Mouse (Mus musculus) cerebellum, postnatal 4 days (tissue): ENCODE measurements around the gene Muc2.
A peak's percentile ranks its signal among the peaks of the same experiment; 100 is the strongest.
"Not testable (repeated sequence)": the region's sequence is repeated elsewhere in the genome, so short reads cannot be mapped to it uniquely, and the experiment has no call there.

Experiments used
- DNase-seq, 2 experiments: peaks; one replicate each; pipeline ENCODE4 v3.0.0; 2022; ENCODE audit warnings: low spot score in 2 of 2, mixed read lengths in 1 of 2

Gene Muc2

DNA sequence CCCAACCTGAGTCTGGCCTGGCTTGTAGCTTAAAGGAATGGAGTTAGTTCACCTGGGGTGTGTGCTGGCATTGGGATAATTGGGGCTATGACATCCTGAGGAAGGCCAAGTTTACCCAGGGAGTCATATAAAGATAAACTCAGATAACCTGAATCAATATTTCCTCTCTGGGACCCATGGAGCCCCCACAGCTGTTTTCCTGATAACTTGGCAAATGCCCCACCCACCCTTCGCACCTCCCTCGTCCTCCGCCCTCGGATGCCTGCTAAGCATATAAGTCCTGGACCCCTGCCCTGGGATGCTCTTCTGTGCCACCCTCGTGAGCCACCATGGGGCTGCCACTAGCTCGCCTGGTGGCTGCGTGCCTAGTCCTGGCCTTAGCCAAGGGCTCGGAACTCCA, at the start of gene Muc2:
Gene Muc2, plus strand, starts transcription at position 301 of the 400 bp plus-strand sequence.
- DNase-seq = no peak

DNA sequence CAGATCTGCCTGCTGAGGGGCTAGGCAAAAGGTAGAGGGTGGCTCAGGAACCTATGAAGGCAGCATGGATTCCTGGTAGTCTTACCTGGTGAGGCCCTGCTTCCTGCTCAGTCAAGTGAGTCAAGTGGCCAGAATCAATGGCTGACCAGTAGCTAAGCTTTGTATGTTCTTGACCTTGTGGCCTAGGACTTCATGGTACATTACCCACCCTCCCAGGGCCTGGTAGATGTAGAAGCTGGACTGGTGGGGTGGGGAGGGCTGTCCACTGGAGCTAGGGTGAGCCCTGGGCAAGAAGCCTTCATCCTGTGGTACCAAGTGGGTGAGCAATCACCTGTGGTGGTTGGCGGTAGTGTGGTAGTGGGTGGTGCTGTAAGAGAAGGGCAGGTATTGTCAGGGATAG, 47.8 kb upstream of the Muc2 start:
- no peak for DNase-seq

DNA sequence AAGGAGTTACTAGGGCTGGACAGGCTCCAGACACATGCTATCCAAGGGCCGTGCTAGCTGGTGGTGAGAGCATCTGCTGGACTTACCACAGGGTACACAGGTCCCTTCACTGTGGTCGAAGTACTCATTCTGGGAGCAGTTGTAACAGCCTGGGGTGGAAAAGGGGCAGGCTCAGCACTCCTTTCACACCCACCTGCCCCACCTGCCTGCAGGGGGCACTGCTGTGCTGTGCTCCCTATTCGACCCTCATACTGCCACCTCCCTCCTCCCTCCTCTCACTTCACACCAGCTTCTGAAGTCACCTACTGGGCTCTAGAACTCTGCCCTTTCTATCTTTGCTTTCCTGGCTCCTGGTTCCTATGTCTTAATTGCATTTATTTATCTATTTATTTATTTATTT, 47.0 kb upstream of the Muc2 start:
- peak in 1 of 2 experiments; percentile 25 for DNase-seq

DNA sequence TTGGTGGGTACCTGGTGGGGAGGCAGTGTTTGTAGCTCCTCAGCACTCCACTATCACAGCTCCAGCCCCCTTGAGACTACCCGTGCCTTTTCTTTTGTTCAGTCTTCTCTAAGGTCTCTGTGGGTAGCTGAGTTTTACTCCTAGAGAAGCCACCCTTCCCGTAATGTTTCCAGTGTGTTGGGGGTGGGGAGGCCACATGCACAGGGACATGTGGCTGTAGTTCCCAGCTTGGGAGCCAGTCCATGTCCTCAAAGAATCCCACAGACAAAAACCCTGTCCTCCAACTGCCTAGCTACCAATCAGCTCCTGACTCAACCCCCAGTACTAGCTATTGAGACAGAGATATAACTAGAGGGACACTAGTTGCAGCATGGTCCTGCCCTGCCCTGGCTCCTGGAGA, 43.1 kb upstream of the Muc2 start:
- DNase-seq = no peak

DNA sequence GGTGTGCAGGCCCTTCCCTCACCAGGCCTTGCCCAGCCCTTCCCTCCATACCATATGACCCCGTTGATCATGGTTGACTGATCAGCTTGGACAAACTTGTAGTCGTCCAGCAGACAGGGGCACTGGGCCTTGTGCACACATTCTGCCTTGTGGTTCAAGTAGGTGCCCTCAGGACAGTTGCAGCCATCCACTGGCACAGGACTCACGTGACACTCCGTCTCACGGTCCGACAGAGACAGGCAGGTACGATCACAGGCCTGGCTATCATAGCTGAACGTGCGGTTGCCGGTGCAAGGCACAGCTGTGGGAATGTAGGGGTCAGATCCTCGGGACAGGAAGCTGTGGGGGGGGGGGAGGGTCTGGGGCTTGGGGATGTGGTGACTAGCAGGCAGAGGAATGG, 42.3 kb upstream of the Muc2 start:
- DNase-seq = no peak

DNA sequence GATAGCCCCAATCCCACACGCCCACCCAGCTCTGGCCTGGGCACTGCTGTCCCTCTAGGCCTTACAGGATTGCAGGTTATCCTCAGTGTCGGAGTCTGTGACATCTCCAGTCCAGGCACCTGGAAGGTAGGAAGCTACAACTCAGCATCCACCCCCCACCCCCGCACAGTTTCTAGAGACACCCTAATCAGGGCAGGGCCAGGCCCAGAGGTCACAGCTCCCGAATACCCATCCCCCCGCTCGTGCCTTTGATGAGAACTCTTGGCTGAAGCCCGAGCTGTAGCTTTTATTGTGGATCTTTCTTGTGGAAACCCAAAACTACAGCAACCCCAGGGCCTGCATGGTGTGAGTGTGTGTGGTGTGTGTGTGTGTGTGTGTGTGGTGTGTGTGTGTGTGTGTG, 37.9 kb upstream of the Muc2 start:
- no peak for DNase-seq

DNA sequence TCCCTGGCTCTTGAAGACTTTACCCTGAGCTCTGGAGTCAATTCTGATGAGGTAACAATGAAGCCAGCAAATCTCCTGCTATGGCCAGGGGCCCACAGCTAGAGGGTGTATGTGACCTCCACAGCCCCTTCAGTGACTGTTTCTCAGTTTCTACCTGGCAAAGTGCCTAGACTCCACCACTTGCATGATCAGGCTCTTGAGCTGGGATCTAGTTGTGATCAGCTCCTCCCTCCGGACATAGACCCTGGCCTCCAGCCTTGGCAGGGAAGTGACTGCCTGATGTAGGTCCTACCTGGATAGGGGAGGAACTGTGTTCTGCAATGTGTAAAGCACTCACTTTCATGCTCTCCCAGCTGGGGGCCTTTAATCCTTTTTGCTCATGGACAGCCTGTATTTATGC, 29.8 kb upstream of the Muc2 start:
- no peak for DNase-seq

DNA sequence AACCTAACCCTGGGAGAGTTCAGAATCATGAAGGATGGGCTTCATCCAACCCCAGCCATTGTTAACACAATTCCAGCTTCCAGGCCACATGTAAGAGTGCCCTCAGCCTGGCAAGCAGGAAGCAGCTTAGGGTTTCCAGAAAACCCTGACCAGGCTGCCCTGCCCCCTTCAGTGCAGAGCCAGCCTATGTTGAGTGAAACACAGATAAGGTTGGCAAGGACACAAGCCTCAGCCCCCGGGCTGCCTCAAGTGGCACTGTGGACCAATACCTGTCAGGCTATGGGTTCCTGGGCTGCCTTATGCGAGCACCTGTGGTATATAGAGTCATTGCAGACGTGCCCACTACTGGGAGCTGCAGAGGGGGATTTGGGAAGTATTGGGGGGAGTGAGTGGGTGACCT, 28.7 kb upstream of the Muc2 start:
- DNase-seq = no peak

DNA sequence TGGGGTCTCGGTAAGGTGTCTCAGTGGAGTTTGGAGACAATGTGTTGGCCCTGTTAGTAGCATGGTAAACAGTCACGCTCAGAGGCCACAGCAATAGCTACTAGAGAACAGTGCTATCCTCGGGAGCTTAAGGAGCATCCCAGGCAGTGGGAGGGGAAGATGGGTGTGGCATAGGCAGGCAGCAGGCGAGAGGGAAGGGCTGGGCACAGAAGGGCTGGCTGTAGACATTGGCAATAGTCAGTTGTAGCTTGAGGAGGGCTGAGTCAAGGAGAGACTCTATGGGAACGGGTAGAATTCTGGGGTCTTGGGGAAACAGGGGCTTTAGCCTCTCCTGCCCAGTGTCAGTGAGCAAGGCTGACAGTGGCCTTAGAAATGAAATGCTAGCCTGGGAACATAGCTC, 27.9 kb upstream of the Muc2 start:
- DNase-seq = no peak

DNA sequence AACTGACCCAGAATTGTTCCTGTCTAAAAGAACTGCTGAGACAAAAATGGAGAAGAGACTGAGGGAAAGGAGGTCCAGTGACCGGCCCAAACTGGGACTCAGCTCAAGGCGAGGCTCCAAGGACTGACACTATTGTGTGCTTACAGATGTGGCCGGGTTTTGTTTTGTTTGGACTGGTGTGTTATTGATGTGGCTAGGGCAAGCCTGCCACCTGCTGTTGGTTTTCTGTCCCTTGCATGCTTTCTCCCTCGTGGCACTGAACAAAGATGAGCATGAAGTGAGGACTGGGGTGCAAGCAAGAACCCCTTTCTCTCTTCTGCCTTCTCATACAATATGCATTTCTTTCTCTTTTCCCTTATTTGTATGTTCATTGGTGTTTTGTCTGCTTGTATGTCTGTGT, 23.9 kb upstream of the Muc2 start:
- no peak for DNase-seq

DNA sequence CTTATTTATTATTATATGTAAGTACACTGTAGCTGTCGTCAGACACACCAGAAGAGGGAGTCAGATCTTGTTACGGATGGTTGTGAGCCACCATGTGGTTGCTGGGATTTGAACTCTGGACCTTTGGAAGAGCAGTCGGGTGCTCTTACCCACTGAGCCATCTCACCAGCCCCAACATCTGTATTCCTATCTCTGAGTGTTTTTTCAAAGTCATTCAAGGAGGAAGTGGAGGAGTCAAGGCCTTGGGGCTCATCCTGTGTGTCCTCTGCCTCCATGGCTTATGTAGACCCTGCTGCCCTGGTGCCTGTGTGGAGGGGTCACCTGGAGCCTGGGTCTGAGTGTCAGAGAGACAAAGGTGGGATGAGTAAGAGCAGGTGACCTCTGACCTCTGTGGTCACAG, 21.0 kb upstream of the Muc2 start:
- DNase-seq = not testable (repeated sequence)

DNA sequence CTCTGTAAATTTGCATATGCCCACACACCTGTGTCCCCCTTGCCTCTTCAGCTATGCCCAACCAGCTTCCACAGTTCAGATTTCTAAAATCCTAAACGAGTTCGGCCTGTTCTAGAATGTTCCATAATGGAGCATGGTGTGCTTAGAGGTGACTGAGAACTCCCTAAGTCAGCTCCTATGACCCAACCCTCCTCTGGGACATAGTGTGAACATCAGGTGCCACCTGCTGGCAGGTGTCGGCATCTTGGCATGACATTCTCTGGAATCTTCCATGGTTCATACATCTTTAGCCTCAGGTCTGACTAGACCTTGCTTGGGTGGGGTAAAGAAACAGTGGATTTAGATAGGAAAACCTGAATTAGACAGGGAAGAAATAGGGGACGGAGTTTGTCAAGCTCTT, 19.1 kb upstream of the Muc2 start:
- no peak for DNase-seq

DNA sequence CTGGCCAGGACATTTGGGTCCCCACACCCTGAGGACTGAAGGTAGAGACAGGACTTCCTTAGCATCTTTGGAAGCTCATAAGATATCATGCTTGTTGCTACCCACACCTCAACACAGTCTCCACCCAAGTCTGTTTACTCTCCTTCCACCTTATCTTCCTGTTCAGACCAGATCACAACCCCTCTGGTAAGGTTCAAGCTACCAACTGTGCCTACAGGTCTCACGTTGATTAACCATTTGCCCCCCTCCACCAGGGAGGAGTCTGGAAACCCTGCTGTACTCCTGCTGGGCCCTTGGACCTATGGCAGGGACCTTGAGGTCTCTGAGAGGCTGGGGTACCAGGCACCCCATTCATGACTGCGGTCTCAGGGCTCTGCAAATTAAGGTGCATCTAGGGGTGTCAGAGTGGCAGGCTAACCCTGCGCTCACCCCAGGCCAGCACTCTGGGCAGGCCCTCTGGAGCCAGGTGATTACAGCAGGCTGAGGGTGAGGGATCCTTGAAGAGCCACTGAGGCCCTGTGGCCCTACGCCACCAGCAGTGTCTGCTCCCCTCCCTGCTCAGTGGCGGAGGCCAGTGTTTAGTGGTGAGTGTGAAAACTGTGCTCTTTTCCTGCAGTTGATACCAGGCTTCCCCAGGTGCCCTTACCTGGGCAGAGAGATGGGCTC, 18.4 kb upstream of the Muc2 start:
- no peak for DNase-seq

DNA sequence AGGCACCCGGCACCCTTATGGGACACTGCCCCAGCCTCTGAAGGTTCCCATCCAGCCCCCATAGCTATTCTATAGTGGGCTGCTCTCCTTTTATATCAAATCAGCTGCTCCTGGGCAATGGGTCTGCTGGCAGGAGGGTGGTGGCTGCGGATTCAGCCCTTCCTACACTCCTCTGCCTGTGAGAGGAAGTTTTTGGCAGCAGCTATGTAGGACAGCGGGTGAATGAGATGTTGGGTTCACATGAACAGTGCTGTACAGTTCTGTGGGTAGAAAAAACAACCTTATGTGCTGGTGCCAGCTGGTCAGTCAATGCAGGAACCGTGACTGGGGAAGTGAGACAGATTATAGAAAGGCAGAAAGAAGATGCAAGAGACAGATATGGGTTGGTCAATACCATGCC, 11.2 kb upstream of the Muc2 start:
- DNase-seq = no peak

DNA sequence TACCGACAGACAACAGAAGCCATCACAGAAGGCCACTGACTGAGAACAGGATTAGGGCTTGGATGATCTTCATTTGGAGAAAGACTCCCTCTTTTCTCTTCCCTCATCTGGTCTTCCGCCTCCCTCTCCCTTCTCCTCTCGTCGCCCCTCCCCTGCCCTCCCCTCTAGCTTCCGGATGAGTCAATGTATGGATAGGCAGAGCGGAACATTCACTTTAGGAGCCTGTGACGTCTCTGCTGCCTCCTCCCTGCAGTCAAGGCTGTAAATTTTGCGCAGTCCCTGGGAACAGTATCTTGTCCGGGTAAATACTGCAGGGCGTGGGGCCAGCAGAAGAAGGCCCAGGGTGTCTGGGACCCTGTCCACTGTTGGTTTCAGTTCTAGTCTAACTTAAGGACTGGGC, 2.8 kb upstream of the Muc2 start:
- no peak for DNase-seq

DNA sequence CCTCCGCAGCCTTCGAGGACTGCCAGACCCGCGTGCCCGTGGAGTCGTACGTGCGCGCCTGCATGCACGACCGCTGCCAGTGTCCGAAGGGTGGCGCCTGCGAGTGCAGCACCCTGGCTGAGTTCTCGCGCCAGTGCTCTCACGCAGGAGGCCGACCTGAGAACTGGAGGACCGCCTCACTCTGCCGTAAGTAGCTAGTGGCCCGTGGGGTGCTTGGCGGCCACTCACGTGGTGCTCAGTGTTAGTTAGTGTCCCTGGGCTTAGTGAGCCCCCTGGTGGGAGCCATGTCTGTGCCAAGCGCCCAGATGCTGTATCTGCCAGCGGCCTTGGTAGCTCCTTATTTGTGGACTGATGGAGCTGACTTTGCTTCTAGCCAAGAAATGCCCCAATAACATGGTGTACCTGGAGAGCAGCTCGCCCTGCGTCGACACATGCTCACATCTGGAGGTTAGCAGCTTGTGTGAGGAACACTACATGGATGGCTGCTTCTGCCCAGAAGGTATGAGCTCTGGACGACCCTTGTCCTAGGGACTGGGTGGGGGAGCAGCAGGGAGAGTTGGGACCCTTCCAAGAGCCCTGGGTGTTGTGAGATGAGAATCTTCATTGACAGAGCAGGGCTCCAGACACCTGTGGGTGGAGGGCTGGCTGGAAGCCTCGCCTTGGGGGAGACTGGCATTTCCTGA, 3.6 kb downstream of the Muc2 start:
- peak in 1 of 2 experiments; percentile 25 for DNase-seq

DNA sequence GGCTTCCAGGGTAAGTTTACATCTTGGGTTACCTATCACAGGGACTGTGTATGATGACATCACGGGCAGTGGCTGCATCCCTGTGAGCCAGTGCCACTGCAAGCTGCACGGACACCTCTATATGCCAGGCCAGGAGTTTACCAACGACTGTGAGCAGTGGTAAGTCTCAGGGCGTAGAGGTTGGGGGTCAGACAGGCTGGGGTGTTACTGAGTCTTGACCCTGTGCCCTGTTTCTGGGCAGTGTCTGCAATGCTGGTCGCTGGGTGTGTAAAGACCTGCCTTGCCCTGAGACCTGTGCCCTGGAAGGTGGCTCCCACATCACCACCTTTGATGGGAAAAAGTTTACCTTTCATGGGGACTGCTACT, 4.1 kb downstream of the Muc2 start:
- DNase-seq = no peak

DNA sequence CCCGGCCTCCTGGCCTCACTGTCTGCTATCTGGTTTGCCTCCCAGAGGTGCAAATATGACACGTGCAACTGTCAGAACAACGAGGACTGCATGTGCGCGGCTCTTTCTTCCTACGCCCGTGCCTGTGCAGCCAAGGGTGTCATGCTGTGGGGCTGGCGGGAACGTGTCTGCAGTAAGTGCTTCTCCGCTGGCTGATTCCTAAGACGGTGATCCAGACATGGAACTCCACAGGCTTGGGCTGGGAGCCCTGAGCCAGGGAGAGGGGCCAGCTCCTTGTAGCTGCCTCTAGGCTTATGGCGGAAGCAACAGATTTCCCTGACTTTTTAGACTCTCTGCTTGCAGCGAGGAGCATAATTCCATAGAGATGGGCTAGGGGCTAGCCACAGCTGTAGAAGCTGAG, 6.4 kb downstream of the Muc2 start:
- no peak for DNase-seq

DNA sequence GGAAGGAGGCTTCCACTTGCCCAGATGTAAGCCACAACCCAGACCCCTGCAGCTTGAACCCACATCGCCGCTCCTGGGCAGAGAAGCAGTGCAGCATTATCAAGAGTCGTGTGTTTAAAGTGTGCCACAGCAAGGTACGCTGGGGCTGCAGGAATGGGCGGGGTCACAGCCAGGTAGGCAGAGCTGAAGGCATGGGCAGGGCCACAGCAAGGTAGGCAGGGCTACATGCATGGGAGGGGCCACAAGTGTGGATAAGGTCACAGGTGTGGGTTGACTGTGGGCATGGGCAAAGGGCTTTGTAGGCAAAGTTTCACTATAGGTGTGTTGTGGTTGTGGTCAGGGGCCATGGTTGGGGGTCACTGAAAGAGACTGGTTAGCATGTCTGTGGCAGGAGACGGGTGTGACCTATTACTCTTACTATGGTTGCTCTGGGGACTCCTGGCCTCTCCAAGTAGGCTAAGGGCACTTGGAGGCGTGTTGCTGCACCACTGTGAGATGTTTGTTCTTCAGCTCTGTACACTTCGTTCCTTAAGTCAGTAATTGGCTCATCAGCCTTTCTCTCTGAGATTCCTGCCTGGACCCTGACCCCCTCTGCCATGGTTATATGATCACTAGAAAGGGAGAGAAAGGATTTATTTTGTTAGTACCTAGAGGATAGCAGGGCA, 9.5 kb downstream of the Muc2 start:
- no peak for DNase-seq

DNA sequence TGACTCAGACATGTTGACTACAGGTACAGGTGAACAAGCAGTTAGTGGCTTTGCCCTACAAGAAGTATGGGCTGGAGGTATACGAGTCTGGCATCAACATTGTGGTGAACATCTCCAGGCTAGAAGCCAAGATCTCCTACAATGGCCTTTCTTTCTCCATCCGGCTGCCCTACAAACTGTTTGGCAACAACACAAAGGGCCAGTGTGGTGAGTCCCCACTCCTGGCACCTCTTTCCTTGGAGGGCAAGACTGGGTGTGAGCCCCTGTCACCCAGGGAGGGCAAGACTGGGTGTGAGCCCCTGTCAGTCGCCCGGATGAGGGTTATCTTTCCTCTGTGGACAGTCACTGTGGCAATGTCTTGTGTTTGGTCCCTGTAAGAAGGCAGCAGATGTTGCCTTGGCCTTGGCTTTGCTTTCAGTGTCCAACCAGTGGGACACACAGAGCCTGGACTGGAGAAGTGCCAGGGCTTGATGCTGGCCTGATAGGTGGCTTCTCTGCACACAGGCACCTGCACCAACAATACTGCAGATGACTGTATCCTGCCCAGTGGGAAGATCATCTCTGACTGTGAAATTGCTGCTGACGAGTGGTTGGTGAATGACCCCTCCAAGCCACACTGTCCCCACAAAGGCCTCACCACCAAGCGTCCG, 57.4 kb downstream of the Muc2 start:
- DNase-seq = no peak

DNA sequence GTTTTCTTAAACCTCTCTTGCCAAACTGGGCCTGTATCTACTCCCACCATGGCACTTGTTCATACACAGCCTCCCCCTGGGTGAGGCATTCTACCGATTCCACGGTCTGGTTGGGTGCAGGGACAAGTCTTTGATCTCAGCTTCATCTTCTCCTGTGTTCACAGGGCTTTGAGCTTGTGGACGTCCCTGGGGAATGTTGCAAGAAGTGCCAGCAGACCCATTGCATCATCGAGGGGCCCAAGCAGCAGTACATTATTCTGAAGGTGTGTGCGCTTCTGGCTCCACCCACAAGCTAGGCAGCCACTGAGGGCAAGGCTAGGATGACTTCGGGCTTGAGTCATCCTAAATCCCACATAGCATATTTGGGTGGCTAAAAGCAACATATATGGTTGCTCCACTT, 62.4 kb downstream of the Muc2 start:
- DNase-seq = no peak

DNA sequence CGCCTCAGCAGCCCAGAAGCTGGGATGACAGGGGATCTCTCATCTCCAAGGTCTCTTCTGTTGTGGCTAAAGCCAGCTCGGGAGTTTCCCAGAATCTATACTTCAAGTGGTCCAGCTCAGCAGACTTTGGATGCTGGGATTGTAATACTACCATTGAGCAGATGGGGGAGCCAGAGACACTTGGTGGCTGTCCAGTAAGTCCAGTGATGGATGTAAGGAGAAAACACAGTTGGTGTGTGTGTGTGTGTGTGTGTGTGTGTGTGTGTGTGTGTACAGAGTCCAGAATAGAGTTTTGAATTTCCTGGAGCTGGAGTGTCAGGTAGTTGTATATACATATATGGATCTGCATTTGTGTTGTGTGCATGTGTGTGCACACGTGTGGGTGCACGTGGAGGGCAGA, 65.7 kb downstream of the Muc2 start:
- peak; percentile 49 to 86 for DNase-seq

DNA sequence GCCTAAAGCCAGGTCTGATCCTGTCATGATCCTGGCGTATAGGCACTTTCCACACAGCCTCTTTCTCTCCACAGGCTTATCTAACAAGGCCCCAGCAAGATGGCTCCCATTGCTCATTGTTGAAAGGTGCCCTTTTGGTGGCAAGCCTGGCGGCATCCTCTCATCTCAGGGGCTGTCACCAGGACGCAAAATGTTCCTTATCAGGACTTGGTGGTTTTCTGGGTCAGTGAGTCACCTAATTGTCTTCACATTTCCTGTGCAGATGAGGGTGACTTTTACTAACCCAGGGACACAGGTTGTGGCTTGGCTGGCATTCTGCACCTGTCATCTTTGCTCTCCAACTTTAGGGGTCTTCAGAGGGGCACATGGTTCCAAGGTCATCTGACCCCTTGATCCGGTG, 68.2 kb downstream of the Muc2 start:
- DNase-seq = no peak
